Mouse (Mus musculus): ENCODE measurements at regions not wholly inside any gene's neighbourhood (a gene's known extent, or its start where the extent isn't known, plus 50 kb on each side); places are given as distances from the start of the nearest gene placed in this dataset.

- WGBS = 86% methylated on average over 6 of the region's 6 CpGs
- ATAC-seq (ENCODE audit: low FRiP score, low TSS enrichment) = no peak
- Histone ChIP-seq H3K9me3 (ENCODE audit: low read length) (no peaks in the 10 kb centered on the region), H3K4me3 (ENCODE audit: low read length) (no peak overlapping the region), H3K27me3 (ENCODE audit: insufficient read depth, low read length) (no peaks in the 10 kb centered on the region), H3K27ac (ENCODE audit: low read length) (no peak overlapping the region), H3K9ac (replicated peaks; ENCODE audit: low read length) (no peak overlapping the region), H3K36me3 (ENCODE audit: insufficient read depth, low read length) (no peaks in the 10 kb centered on the region), H3K4me2 (replicated peaks; ENCODE audit: low read depth, low read length) (no peak overlapping the region), H3K4me1 (ENCODE audit: insufficient read depth, low read length) (no peaks in the 10 kb centered on the region)
Measured at GRCm38 (mm10) chr1:159149207-159149606, 82.9 kb upstream of the Cop1 start.

- Histone ChIP-seq H3K27me3 (ENCODE audit: insufficient read depth, low read length) (no peaks in the 10 kb centered on the region), H3K27ac (ENCODE audit: low read length) (no peak overlapping the region), H3K9ac (replicated peaks; ENCODE audit: low read length) (no peak overlapping the region), H3K36me3 (ENCODE audit: insufficient read depth, low read length) (no peaks in the 10 kb centered on the region), H3K4me3 (ENCODE audit: low read length) (no peak overlapping the region), H3K4me2 (replicated peaks; ENCODE audit: low read depth, low read length) (no peak overlapping the region), H3K4me1 (ENCODE audit: insufficient read depth, low read length) (no peaks in the 10 kb centered on the region), H3K9me3 (ENCODE audit: low read length) (no peaks in the 10 kb centered on the region)
- ATAC-seq (ENCODE audit: low FRiP score, low TSS enrichment) = no peak
- 49% methylated on average over 5 of the region's 6 CpGs for WGBS
Measured at GRCm38 (mm10) chr1:159149721-159150120, 82.4 kb upstream of the Cop1 start.

- 65% methylated on average over 5 of the region's 5 CpGs for WGBS
- no peak for ATAC-seq (ENCODE audit: low FRiP score, low TSS enrichment)
- H3K4me1 ChIP-seq (ENCODE audit: insufficient read depth, low read length) = no peaks in the 10 kb centered on the region
- no peaks in the 10 kb centered on the region for H3K36me3 ChIP-seq (ENCODE audit: insufficient read depth, low read length)
- H3K27ac ChIP-seq (ENCODE audit: low read length) = no peak overlapping the region
- H3K27me3 ChIP-seq (ENCODE audit: insufficient read depth, low read length) = no peaks in the 10 kb centered on the region
- H3K9me3 ChIP-seq (ENCODE audit: low read length) = no peaks in the 10 kb centered on the region
- H3K4me2 ChIP-seq (replicated peaks; ENCODE audit: low read depth, low read length) = no peak overlapping the region
- no peak overlapping the region for H3K4me3 ChIP-seq (ENCODE audit: low read length)
- H3K9ac ChIP-seq (replicated peaks; ENCODE audit: low read length) = no peak overlapping the region
Measured at GRCm38 (mm10) chr1:159150351-159150750, 81.8 kb upstream of the Cop1 start.

DNA sequence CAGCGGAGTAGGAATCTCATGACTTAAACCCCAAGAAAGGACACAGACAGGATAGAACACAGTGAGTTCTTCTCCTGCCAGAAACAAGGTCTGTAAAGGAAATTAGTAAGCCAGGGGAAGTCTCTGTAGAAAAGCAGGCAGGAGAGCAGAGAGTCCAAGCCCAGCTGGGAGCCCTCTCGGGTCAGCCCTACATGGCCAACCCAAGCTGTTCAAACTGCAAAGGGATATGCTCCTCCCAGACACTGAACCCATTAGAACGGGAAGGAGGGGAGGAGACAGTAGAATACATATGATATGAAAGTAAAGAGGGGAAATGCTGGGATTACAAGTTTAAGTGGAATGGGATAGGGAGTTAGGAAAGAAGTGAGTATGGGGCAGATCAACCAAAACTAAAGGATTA is 75.7 kb upstream of the Cop1 start:
- Histone ChIP-seq H3K9ac (replicated peaks; ENCODE audit: low read length) (no peak overlapping the region), H3K4me3 (ENCODE audit: low read length) (no peak overlapping the region), H3K27me3 (ENCODE audit: insufficient read depth, low read length) (no peaks in the 10 kb centered on the region), H3K4me1 (ENCODE audit: insufficient read depth, low read length) (no peaks in the 10 kb centered on the region), H3K36me3 (ENCODE audit: insufficient read depth, low read length) (no peaks in the 10 kb centered on the region), H3K4me2 (replicated peaks; ENCODE audit: low read depth, low read length) (no peak overlapping the region), H3K27ac (ENCODE audit: low read length) (no peak overlapping the region), H3K9me3 (ENCODE audit: low read length) (no peaks in the 10 kb centered on the region)
- 50% methylated on average over 3 of the region's 3 CpGs for WGBS
- no peak for ATAC-seq (ENCODE audit: low FRiP score, low TSS enrichment)

- WGBS = 84% methylated on average over 8 of the region's 8 CpGs
- Histone ChIP-seq H3K27me3 (ENCODE audit: insufficient read depth, low read length) (no peaks in the 10 kb centered on the region), H3K27ac (ENCODE audit: low read length) (no peak overlapping the region), H3K4me3 (ENCODE audit: low read length) (no peak overlapping the region), H3K4me1 (ENCODE audit: insufficient read depth, low read length) (no peaks in the 10 kb centered on the region), H3K9ac (replicated peaks; ENCODE audit: low read length) (no peak overlapping the region), H3K36me3 (ENCODE audit: insufficient read depth, low read length) (no peaks in the 10 kb centered on the region), H3K9me3 (ENCODE audit: low read length) (no peaks in the 10 kb centered on the region), H3K4me2 (replicated peaks; ENCODE audit: low read depth, low read length) (no peak overlapping the region)
- no peak for ATAC-seq (ENCODE audit: low FRiP score, low TSS enrichment)
Measured at GRCm38 (mm10) chr1:159160035-159160960, 71.8 kb upstream of the Cop1 start.

- H3K9ac ChIP-seq (replicated peaks; ENCODE audit: low read length) = no peak overlapping the region
- 30% methylated on average over 4 of the region's 4 CpGs for WGBS
- no peaks in the 10 kb centered on the region for H3K4me1 ChIP-seq (ENCODE audit: insufficient read depth, low read length)
- no peaks in the 10 kb centered on the region for H3K27me3 ChIP-seq (ENCODE audit: insufficient read depth, low read length)
- ATAC-seq (ENCODE audit: low FRiP score, low TSS enrichment) = peak; percentile 57
- no peaks in the 10 kb centered on the region for H3K36me3 ChIP-seq (ENCODE audit: insufficient read depth, low read length)
- H3K4me2 ChIP-seq (replicated peaks; ENCODE audit: low read depth, low read length) = no peak overlapping the region
- H3K27ac ChIP-seq (ENCODE audit: low read length) = no peak overlapping the region
- H3K4me3 ChIP-seq (ENCODE audit: low read length) = no peak overlapping the region
- H3K9me3 ChIP-seq (ENCODE audit: low read length) = no peaks in the 10 kb centered on the region
Measured at GRCm38 (mm10) chr1:159163113-159163885, 68.8 kb upstream of the Cop1 start.

DNA sequence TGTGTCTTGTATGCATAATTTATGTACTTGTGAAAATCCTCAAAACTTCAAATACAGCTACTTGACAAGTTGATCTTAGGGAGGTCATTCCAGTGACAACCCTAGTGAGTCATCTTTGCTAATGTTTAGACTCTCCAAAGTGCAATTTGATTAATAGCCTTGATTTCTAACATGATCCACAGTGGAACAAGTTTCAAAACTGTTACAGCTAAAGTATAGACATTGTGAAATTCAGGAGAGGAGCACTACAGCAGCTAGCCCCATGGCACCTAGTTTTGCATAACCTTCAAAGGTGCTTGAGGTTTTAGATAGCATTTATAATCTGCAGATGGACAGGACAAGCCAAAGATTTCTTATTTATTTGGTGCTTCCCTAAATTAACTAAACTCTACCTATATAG is 50.1 kb upstream of the Cop1 start:
- Histone ChIP-seq H3K9me3 (ENCODE audit: low read length) (no peaks in the 10 kb centered on the region), H3K4me3 (ENCODE audit: low read length) (no peak overlapping the region), H3K27me3 (ENCODE audit: insufficient read depth, low read length) (no peaks in the 10 kb centered on the region), H3K4me2 (replicated peaks; ENCODE audit: low read depth, low read length) (no peak overlapping the region), H3K4me1 (ENCODE audit: insufficient read depth, low read length) (no peaks in the 10 kb centered on the region), H3K27ac (ENCODE audit: low read length) (no peak overlapping the region), H3K9ac (replicated peaks; ENCODE audit: low read length) (no peak overlapping the region), H3K36me3 (ENCODE audit: insufficient read depth, low read length) (no peaks in the 10 kb centered on the region)
- ATAC-seq (ENCODE audit: low FRiP score, low TSS enrichment) = no peak
